Mouse (Mus musculus) olfactory bulb, adult 2 months (tissue): Measurements from ENCODE around the gene Rab34.

Experiments used
- CTCF ChIP-seq: fragments of 200-500 bp; IDR thresholded peaks from 2 replicates; pipeline ENCODE4 v1.5.1; 2012; ENCODE audit warnings: low read depth, mild to moderate bottlenecking, low read length, moderate library complexity; ENCODE audit not compliant: insufficient read depth
- POLR2A ChIP-seq: fragments of 200-500 bp; IDR thresholded peaks from 2 replicates; pipeline ENCODE4 v1.6.1; 2012; ENCODE audit warnings: mild to moderate bottlenecking, low read depth, low read length, moderate library complexity; ENCODE audit not compliant: insufficient read depth

- no peak for TF ChIP-seq CTCF
- TF ChIP-seq POLR2A, result no peak
These were observed 24.3 kb upstream of the Rab34 start for GRCm38 (mm10) chr11:78163681-78164603.
